Mouse (Mus musculus): ENCODE results near the gene Dpy30.
"Not testable (repeated sequence)": the region's sequence is repeated elsewhere in the genome, so short reads cannot be mapped to it uniquely, and the experiment has no call there.

Gene Dpy30

GRCm38 (mm10) chr17:74323844-74324243 lies at the start of gene Dpy30:
TSS of gene Dpy30 (minus strand) at chr17:74323944.
- no peak for DNase-seq (ENCODE audit: low spot score)

- no peak for DNase-seq (ENCODE audit: low spot score)
Observed at GRCm38 (mm10) chr17:74363592-74363991, 39.8 kb upstream of the Dpy30 start.

- DNase-seq (ENCODE audit: low spot score) = no peak
Observed at GRCm38 (mm10) chr17:74341151-74341550, 17.4 kb upstream of the Dpy30 start.

GRCm38 (mm10) chr17:74338937-74339804 lies 15.4 kb upstream of the Dpy30 start, which contains the start of gene Spast:
TSS of gene Spast (plus strand) at chr17:74338987.
- peak; percentile 72 for DNase-seq (ENCODE audit: low spot score)

DNA sequence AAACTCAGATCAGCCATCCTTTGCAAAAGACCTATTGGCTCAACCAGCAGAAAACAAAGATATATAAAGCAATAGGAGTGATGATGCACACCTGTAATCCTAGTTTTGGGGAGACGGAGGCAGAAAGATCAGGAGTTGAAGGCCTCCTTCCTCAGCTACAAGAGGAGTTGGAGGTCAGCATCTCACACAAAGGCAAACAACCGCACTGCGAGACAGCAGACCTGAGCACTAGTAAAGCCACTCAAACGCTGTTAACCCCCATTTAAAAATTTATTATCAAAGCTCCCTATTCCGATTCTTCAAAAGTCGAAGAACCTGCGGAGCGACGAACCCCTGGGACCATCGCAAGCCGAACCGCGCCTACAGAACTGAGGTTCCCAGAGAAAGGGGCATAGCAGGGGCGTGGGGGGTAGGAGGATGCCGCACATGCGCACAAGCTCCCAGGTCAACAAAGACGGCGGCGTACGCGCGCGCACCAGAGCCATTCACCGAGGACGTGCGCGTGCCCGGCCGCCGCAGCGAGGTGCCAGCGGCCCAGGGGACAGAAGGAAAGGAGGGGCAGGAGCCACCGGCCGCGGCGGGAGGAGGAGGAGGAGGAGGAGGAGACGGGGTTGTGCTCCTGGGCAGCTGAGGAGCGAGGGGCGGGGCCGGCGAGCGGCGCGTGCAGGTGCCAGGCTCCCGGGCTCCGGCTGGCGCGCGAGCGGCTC lies 14.6 kb upstream of the Dpy30 start:
- DNase-seq (ENCODE audit: low spot score) = peak; percentile 90

GRCm38 (mm10) chr17:74331049-74331676 lies 7.4 kb upstream of the Dpy30 start:
- no peak for DNase-seq (ENCODE audit: low spot score)

DNA sequence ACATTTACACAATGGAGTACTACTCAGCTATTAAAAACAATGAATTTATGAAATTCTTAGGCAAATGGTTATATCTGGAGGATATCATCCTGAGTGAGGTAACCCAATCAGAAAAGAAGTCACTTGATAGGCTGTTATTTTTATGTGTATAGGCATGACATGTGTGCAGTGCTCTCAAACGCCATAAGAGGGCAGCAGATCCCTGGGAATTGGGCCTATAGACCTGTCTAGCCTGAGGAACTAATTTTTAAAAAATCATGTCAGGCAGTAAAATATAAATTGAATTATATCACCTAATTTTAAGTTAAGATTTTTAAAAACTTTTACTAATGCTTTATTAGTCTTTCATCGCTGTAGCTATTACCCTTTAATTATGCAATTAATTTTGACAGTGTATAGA lies 4.4 kb upstream of the Dpy30 start:
- peak; percentile 26 for DNase-seq (ENCODE audit: low spot score)

DNA sequence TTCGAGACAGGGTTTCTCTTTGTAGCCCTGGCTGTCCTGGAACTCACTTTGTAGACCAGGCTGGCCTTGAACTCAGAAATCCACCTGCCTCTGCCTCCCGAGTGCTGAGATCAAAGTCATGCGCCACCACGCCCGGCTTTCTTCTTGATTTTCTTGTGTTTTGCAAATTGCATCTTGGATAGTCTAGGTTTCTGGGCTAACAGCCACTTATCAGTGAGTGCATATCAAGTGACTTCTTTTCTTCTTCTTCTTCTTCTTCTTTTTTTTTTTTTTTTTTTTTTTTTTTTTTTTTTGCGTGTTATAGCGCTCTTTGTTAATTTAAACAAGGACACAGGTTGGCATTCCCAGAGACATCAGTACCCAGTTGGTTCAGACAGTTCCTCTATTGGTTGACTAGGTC lies 3.5 kb upstream of the Dpy30 start:
- not testable (repeated sequence) for DNase-seq (ENCODE audit: low spot score)

DNA sequence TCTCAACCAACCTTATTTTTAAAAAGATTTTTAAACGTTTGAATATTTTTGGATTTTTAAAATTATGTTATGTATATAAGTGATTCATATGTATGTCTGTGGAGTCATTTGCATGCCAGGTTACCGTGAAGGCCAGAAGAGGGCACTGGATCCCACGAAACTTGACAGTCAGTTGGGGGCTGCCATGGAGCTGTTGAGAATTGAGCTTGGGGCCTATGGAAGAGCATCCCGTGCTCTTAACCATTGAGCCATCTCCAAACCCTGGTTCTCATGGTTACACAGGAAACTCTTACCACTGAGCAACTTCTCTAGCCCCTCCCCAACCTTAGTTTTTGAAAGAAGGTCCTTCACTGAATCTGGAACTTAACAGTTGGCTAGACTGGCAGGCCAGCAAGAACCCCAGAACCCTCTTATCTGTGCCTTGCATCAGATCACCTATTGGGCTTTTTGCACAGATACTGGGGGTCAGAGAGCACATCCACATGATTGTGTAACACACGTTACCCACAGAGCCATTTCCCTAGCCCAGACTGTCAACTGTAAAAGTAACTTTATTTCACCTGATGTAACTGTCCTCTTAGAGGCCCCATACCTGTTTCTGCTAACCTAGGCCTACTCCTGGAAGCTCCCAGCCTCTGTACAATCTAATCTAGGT lies 1.2 kb downstream of the Dpy30 start:
- DNase-seq (ENCODE audit: low spot score) = no peak

DNA sequence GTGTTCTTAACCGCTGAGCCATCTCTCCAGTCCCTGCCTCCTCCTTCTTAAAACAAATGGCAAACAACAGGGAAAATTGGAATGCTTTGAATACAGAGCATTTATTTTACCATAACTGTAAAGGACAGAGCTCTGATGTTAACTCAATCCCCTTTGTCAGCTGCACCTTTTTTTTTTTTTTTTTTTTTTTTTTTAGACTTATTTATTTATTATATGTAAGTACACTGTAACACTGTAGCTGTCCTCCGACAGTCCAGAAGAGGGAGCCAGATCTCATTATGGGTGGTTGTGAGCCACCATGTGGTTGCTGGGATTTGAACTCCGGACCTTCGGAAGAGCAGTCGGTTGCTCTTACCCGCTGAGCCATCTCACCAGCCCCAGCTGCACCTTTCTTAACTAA lies 5.0 kb downstream of the Dpy30 start:
- no peak for DNase-seq (ENCODE audit: low spot score)

- DNase-seq (ENCODE audit: low spot score) = peak; percentile 82
Observed at GRCm38 (mm10) chr17:74316309-74316863, 7.4 kb downstream of the Dpy30 start.

DNA sequence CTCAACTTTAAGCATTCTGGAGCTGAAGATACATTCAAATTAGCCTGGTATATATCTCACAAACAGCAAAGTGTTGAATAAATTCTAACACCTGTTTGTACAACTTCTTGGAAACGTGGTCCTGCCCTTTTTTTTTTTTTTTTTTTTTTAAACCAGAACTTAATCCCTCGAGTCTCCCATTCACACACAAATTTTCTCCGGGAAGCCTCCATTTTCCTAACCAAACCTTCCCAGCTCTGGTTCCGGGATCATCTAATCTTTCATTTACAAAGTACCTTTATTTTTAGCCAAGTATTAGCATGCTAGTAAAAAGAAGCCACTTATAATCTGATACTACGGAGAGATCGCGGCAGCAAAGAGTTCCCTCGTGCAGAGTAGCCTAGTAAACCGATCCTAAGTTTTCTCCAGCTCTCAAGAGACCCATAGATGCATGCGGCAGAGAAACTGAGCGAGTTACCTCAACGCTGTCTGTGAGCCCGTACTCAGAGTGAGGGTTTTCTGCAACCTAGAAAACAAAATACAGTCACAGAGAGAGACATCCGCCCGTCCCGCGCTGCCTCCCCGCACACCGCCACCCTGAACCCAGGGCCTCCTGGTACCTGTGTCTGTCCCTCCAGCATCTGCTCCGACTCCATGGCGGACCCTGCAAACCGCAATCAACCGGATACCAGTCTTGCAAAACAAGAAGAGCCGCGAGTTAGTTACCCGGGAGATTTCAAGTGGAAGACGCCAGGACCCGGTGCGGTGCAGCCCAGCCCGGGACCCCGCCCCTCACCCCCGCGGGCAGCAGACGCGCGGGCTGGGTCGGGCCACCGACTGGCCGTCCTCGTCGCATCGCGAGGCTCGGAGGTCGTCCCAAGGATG lies 8.1 kb downstream of the Dpy30 start:
- DNase-seq (ENCODE audit: low spot score) = no peak

GRCm38 (mm10) chr17:74306021-74306420 lies 17.7 kb downstream of the Dpy30 start:
- no peak for DNase-seq (ENCODE audit: low spot score)

- DNase-seq (ENCODE audit: low spot score) = no peak
Observed at GRCm38 (mm10) chr17:74305616-74306015, 18.1 kb downstream of the Dpy30 start.

DNA sequence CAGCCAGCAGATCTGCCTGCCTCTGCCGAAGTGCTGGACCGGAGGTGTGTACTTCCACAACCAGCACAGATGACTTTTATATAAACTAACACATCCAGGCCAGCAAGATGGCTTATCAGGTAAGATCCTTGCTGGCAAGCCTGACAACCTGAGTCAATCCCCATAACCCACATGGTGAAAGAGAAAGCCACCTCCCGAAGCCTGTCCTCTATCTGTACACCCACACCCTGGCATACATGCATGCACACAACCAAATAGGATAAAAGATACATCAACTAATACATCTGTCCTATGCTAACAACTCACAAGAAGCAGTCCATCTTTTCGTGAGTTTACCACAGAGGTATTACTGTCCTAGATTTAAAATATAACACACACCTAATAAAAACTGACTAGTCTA lies 19.7 kb downstream of the Dpy30 start:
- no peak for DNase-seq (ENCODE audit: low spot score)

- DNase-seq (ENCODE audit: low spot score) = no peak
Observed at GRCm38 (mm10) chr17:74300089-74300488, 23.7 kb downstream of the Dpy30 start.

DNA sequence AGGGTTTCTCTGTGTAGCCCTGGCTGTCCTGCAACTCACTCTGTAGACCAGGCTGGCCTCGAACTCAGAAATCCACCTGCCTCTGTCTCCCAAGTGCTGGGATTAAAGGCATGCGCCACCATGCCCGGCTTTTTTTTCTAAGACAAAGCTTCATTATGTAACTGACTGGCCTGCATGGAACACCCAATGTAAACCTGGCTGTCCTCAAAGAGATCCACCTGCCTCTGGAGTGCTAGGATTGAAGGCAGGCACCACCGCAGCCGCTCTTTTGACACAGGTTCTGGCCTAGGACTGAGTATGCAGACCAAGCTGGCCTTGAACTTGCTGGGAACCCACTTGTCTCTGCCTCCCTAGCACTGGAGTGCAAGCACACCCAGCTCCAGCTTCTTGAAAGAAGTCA lies 26.8 kb downstream of the Dpy30 start:
- not testable (repeated sequence) for DNase-seq (ENCODE audit: low spot score)

GRCm38 (mm10) chr17:74296076-74296823 lies 27.5 kb downstream of the Dpy30 start:
- DNase-seq (ENCODE audit: low spot score) = no peak

GRCm38 (mm10) chr17:74295026-74295970 lies 28.4 kb downstream of the Dpy30 start, which contains the start of gene Memo1:
TSS of gene Memo1 (minus strand) at chr17:74295521.
- DNase-seq (ENCODE audit: low spot score) = peak; percentile 74
